Mouse (Mus musculus): ENCODE measurements at regions not wholly inside any gene's neighbourhood (a gene's known extent, or its start where the extent isn't known, plus 50 kb on each side); places are given as distances from the start of the nearest gene placed in this dataset.

DNA sequence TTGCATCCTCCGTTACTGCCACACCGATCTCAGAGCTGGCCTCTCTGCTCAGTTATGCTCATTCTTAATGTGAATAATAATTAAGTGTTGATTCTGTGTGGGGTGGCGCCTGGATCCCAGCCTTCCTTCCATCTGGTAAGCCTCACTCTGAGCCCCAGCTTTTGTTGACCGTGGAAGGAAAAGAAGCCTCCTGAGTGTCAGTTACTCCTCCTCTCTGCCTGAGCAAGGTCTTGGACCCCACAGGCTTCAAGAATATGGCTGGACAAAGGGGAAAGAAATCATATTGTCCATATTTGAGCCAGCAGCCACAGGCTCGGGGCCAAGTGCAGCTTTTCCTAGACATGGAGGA is 259.9 kb upstream of the Cnr1 start:
- H3K4me1 ChIP-seq (ENCODE audit: control insufficient read depth), result peaks cover 38% of the 10 kb centered on the region
- H3K9me3 ChIP-seq (ENCODE audit: control insufficient read depth, low read length), result no peaks in the 10 kb centered on the region
- H3K36me3 ChIP-seq (ENCODE audit: control insufficient read depth), result no peaks in the 10 kb centered on the region
- TF ChIP-seq TAL1 (IDR thresholded peaks at IDR 0.05; ENCODE audit: low read length), result no peak
- TF ChIP-seq GATA1 (IDR thresholded peaks at IDR 0.05; ENCODE audit: low read length), result no peak
- H3K27me3 ChIP-seq (ENCODE audit: control insufficient read depth), result no peaks in the 10 kb centered on the region
- H3K4me3 ChIP-seq (replicated peaks), result no peak overlapping the region

DNA sequence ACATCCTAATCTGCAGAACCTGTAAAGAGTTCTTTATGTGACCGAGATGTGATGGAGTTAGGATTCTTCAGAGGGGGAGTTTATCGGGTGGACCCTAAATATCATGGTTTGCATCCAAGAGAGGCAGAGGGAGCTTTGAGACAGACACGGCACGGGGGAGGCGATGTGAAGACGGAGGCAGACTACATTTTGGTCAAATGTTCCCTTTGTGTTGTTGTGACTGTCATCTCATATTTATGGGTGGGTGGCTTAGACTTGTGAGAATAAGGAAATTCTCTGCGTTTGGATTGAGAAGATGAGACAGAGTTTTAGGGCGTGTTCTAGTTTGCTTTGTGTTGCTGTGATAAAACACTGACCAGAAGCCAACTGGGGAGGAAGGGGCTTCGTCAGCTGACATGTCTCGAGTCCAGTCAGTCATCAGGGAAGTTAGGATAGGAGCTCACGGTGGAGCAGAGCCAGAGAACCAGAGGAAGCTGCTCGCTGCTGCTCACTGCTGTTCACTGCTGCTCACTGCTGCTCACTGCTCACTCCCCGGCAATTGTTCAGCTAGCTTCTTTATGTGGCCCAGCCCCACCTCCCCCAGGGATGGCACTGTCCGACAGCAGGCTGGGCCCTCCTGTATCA is 259.0 kb upstream of the Cnr1 start:
- Histone ChIP-seq H3K36me3 (ENCODE audit: control insufficient read depth) (no peaks in the 10 kb centered on the region), H3K27me3 (ENCODE audit: control insufficient read depth) (no peaks in the 10 kb centered on the region), H3K4me3 (replicated peaks) (no peak overlapping the region), H3K9me3 (ENCODE audit: control insufficient read depth, low read length) (no peaks in the 10 kb centered on the region), H3K4me1 (ENCODE audit: control insufficient read depth) (peaks cover 38% of the 10 kb centered on the region)
- TF ChIP-seq GATA1 (IDR thresholded peaks at IDR 0.05; ENCODE audit: low read length) (no peak), TAL1 (IDR thresholded peaks at IDR 0.05; ENCODE audit: low read length) (no peak)

DNA sequence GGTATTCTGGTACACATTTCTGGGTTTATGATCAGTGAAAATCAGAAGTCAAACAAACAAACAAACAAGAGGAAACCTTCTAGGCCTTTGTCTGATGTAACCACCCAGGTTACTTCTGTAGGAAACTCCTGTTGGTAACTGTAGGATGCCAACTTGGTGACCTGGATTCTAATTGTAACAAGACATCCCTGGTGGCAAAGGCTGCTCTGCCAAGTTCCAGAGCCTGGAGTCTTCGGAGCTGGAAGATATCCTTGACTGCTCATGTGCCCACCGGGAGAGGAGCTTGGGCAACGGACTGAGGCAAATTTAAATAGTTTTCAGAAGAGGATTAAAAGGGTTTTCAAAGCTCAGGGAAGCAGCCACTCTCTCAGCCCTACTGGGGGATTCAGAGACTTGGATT is 256.0 kb upstream of the Cnr1 start:
- H3K9me3 ChIP-seq (ENCODE audit: control insufficient read depth, low read length), result no peaks in the 10 kb centered on the region
- peaks cover 9% of the 10 kb centered on the region for H3K4me1 ChIP-seq (ENCODE audit: control insufficient read depth)
- H3K27me3 ChIP-seq (ENCODE audit: control insufficient read depth), result no peaks in the 10 kb centered on the region
- TF ChIP-seq GATA1 (IDR thresholded peaks at IDR 0.05; ENCODE audit: low read length) (no peak), TAL1 (IDR thresholded peaks at IDR 0.05; ENCODE audit: low read length) (no peak)
- H3K4me3 ChIP-seq (replicated peaks), result no peak overlapping the region
- H3K36me3 ChIP-seq (ENCODE audit: control insufficient read depth), result no peaks in the 10 kb centered on the region

DNA sequence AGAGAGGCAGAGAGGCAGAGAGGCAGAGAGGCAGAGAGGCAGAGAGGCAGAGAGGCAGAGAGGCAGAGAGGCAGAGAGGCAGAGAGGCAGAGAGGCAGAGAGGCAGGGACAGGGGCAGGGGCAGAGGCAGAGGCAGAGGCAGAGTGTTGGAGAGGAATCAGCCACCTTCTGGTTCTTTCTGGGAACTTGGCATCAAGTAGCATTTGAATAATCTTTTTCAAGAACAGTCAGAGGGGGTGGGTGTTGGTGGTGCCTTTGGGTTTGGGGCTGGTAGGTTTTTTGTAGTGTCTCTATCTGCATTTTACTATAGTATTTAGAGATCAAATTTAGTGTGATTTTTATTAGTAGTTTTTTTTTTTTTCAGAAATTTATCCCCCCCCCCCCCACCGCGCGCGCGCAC is 249.3 kb upstream of the Cnr1 start:
- no peaks in the 10 kb centered on the region for H3K9me3 ChIP-seq (ENCODE audit: control insufficient read depth, low read length)
- H3K36me3 ChIP-seq (ENCODE audit: control insufficient read depth), result no peaks in the 10 kb centered on the region
- no peaks in the 10 kb centered on the region for H3K4me1 ChIP-seq (ENCODE audit: control insufficient read depth)
- no peak overlapping the region for H3K4me3 ChIP-seq (replicated peaks)
- H3K27me3 ChIP-seq (ENCODE audit: control insufficient read depth), result no peaks in the 10 kb centered on the region
- no peak for TF ChIP-seq TAL1 (IDR thresholded peaks at IDR 0.05; ENCODE audit: low read length)

DNA sequence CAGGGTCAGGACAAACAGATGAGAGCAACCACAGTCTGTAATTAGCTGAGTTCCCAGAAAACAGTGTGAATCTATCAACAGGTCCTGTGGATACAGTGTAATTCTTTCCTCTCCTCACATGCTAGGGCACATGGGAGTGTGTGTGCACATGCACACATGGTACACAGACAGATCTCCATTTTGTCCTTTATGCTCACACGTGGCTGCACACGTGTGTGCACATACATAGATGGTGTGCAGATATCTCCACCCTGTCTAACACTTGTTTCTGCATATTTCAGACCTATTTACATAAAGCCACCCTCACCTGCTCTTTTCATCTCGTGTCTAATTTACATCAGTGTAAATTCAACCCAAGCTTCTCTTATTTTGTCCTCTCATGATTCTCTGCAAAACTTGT is 245.0 kb upstream of the Cnr1 start:
- TF ChIP-seq TAL1 (IDR thresholded peaks at IDR 0.05; ENCODE audit: low read length) (no peak), GATA1 (IDR thresholded peaks at IDR 0.05; ENCODE audit: low read length) (no peak)
- Histone ChIP-seq H3K27me3 (ENCODE audit: control insufficient read depth) (no peaks in the 10 kb centered on the region), H3K4me3 (replicated peaks) (no peak overlapping the region), H3K4me1 (ENCODE audit: control insufficient read depth) (no peaks in the 10 kb centered on the region), H3K9me3 (ENCODE audit: control insufficient read depth, low read length) (no peaks in the 10 kb centered on the region), H3K36me3 (ENCODE audit: control insufficient read depth) (no peaks in the 10 kb centered on the region)

- Histone ChIP-seq H3K4me1 (ENCODE audit: control insufficient read depth) (no peaks in the 10 kb centered on the region), H3K9me3 (ENCODE audit: control insufficient read depth, low read length) (no peaks in the 10 kb centered on the region), H3K4me3 (replicated peaks) (no peak overlapping the region), H3K36me3 (ENCODE audit: control insufficient read depth) (no peaks in the 10 kb centered on the region), H3K27me3 (ENCODE audit: control insufficient read depth) (no peaks in the 10 kb centered on the region)
- no peak for TF ChIP-seq GATA1 (IDR thresholded peaks at IDR 0.05; ENCODE audit: low read length)
- TF ChIP-seq TAL1 (IDR thresholded peaks at IDR 0.05; ENCODE audit: low read length), result no peak
Observed at GRCm38 (mm10) chr4:33686135-33686534, 238.3 kb upstream of the Cnr1 start.

DNA sequence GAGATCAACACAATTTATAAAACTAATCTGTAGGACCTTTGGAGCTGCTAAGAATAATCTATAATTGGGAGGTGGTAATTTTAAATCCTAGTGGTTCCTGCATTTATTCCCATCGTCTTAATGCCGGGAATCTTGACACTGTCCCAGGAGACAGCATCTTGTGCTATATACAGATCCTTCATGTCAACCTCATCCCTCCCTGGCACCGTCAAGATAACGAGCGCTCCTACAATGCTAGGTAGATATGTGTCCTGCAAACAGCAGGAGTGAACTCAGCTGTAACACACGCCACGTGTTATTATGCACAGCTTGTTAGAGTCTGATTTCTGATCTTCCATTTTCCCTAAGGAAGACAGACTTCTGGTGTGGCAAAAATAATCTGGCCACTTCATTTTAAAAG is 237.0 kb upstream of the Cnr1 start:
- H3K4me3 ChIP-seq (replicated peaks), result no peak overlapping the region
- H3K27me3 ChIP-seq (ENCODE audit: control insufficient read depth), result no peaks in the 10 kb centered on the region
- H3K36me3 ChIP-seq (ENCODE audit: control insufficient read depth), result no peaks in the 10 kb centered on the region
- TF ChIP-seq TAL1 (IDR thresholded peaks at IDR 0.05; ENCODE audit: low read length) (no peak), GATA1 (IDR thresholded peaks at IDR 0.05; ENCODE audit: low read length) (no peak)
- no peaks in the 10 kb centered on the region for H3K4me1 ChIP-seq (ENCODE audit: control insufficient read depth)
- H3K9me3 ChIP-seq (ENCODE audit: control insufficient read depth, low read length), result no peaks in the 10 kb centered on the region

DNA sequence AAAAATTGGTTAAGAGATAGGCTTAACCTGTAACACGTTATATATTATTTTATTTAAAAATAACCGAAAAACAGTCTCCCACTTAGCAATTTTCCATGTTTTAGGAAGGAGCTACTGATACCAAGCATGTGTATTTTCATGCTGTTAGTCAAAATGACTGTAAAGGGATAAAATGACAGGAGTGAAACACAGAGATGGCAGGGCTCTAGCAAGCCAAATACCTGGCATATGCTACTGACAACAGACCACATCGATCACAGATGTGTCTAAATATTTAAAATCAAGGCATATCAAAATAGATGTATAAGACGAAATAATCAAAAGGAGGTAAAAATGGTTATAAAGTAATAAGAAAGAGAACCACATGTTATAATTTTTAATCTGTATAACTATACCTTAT is 231.0 kb upstream of the Cnr1 start:
- no peak overlapping the region for H3K4me3 ChIP-seq (replicated peaks)
- H3K36me3 ChIP-seq (ENCODE audit: control insufficient read depth), result no peaks in the 10 kb centered on the region
- TF ChIP-seq TAL1 (IDR thresholded peaks at IDR 0.05; ENCODE audit: low read length), result no peak
- TF ChIP-seq GATA1 (IDR thresholded peaks at IDR 0.05; ENCODE audit: low read length), result no peak
- H3K4me1 ChIP-seq (ENCODE audit: control insufficient read depth), result no peaks in the 10 kb centered on the region
- no peaks in the 10 kb centered on the region for H3K27me3 ChIP-seq (ENCODE audit: control insufficient read depth)
- H3K9me3 ChIP-seq (ENCODE audit: control insufficient read depth, low read length), result no peaks in the 10 kb centered on the region

DNA sequence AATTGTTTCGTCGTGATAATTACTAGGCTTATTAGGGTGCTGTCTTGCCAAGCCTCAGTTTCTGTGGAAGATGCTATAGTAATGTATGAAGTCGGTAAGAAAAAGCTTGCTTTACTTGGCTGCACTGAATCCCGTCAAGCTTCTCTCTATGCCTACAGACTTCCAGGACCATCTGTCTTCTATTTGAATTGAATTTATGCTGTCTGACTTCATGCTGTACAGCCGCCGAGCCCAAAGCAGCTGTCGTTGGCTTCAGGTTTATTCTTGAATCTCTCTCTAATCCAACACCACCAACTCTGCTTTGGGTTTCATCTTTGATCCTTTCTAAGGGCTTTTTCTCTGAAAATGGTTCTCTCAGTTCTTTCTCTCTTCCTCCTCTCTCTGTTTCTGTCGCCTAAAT is 227.4 kb upstream of the Cnr1 start:
- TF ChIP-seq GATA1 (IDR thresholded peaks at IDR 0.05; ENCODE audit: low read length), result no peak
- TF ChIP-seq TAL1 (IDR thresholded peaks at IDR 0.05; ENCODE audit: low read length), result no peak
- H3K36me3 ChIP-seq (ENCODE audit: control insufficient read depth), result no peaks in the 10 kb centered on the region
- H3K27me3 ChIP-seq (ENCODE audit: control insufficient read depth), result no peaks in the 10 kb centered on the region
- H3K4me1 ChIP-seq (ENCODE audit: control insufficient read depth), result no peaks in the 10 kb centered on the region
- no peak overlapping the region for H3K4me3 ChIP-seq (replicated peaks)
- no peaks in the 10 kb centered on the region for H3K9me3 ChIP-seq (ENCODE audit: control insufficient read depth, low read length)

DNA sequence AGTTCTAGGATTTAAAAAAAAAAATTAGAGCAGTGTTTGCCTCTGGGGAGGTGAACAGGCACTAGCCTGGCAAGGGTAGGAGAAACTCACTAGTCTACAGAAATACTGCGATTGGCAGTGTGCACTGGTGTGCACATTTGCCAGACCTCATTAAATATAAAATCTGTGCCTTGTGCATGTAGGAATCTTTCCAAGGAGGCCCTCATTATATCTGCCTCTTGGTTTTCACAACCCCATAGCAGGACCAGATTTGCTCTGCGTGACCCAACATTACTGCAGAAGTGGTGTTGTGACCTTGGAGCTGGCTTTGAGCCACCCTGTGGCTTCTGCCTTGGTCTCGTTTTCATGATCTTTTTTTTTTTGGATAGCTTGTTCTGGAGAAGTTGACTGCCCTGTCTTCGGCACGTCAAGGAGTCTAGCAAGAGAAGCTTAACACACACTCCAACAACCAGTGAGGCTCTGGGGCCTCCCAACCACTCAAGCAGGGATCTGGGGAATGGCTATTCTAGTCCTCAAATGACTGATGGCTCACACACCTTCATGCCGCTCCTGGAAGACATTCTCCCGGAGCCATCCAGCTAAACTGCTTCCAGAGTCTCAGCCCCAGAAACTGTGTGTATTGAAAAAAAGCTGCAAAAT is 222.2 kb upstream of the Cnr1 start:
- TF ChIP-seq TAL1 (IDR thresholded peaks at IDR 0.05; ENCODE audit: low read length) (no peak), GATA1 (IDR thresholded peaks at IDR 0.05; ENCODE audit: low read length) (no peak)
- Histone ChIP-seq H3K4me1 (ENCODE audit: control insufficient read depth) (no peaks in the 10 kb centered on the region), H3K9me3 (ENCODE audit: control insufficient read depth, low read length) (no peaks in the 10 kb centered on the region), H3K4me3 (replicated peaks) (no peak overlapping the region), H3K36me3 (ENCODE audit: control insufficient read depth) (no peaks in the 10 kb centered on the region), H3K27me3 (ENCODE audit: control insufficient read depth) (no peaks in the 10 kb centered on the region)
